In the genomic region with DNA sequence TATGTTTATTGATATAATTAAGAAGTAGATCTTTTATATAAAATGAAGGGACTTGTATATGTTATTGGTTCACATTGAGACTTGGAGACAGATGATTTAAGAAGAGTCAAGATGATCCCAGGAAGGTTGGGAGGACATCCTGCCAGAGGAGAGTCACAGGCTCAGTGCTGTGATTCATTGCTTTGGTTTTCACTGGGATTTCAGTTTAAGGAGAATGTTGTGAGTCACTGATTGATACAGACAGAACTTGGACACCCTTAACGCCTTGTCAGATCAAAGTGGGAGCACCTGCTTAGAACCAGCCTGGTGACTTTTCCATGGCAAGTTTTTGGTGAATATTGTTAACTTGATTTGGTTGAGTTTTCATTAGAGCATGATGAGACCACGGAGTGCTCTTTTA, we compare ENCODE assay signal across 22 mouse cellular contexts. TPM values are rescaled to one million over a fixed set of nuclear protein-coding genes. Genes with fewer than 3 reads are reported as not detected.
DNase-seq lines count a peak whose midpoint lies in the region; TF ChIP-seq lines count a peak whose summit lies in the region.
"Had no signal": no experiment of that assay in that cellular context is flagged by ENCODE, and none has a peak within 500 bp of the region (broad histone marks: within the 10 kb centered on the region; RNA-seq: fewer than 3 reads in every experiment).

No protein-coding gene starts in this region.

- no peaks in the 10 kb centered on the region for H3K27me3 ChIP-seq in C2C12 (ENCODE audit: control insufficient read depth, insufficient read depth, insufficient read length)
- H3K27me3 ChIP-seq: embryonic facial prominence, embryonic 13.5 days; embryonic facial prominence, embryonic 15.5 days; forebrain, embryonic 12.5 days had no signal

- TF ChIP-seq CTCF in C2C12 (IDR thresholded peaks at IDR 0.05; ENCODE audit: control insufficient read depth, insufficient read depth, insufficient read length): no peak

- peaks cover 4% of the 10 kb centered on the region for H3K36me3 ChIP-seq in C2C12 (ENCODE audit: control insufficient read depth, insufficient read depth)
- H3K36me3 ChIP-seq: embryonic facial prominence, embryonic 15.5 days; forebrain, embryonic 12.5 days had no signal

- H3K79me2 ChIP-seq in C2C12 (ENCODE audit: control insufficient read depth, insufficient read depth): peaks cover 83% of the 10 kb centered on the region

- H3K4me3 ChIP-seq in C2C12 (ENCODE audit: insufficient read depth, poor library complexity, severe bottlenecking): no peak overlapping the region
- H3K4me3 ChIP-seq: embryonic facial prominence, embryonic 13.5 days; embryonic facial prominence, embryonic 15.5 days; erythroblast, embryonic 14.5 days; forebrain, embryonic 10.5 days; forebrain, embryonic 12.5 days had no signal

- DNase-seq in adrenal gland, adult 2 months: peak; percentile 20
- no peak for DNase-seq in adrenal gland, adult 18-20 months (ENCODE audit: low spot score in 2 of 2)
- DNase-seq in 3134 (ENCODE audit: extremely low read depth, insufficient read length, low spot score) (peak; percentile 39), NIH3T3 (ENCODE audit: low read depth) (peak; percentile 34)
- no peak for DNase-seq in thymus, postnatal 36 days
- DNase-seq in gastrocnemius, postnatal 4 days (ENCODE audit: low spot score in 2 of 2): no peak
- DNase-seq: adrenal gland, postnatal 10 days; adrenal gland, postnatal 25 days; B cell, adult 2 months; cerebellum, adult 11 months; cerebellum, adult 18-20 months; cerebellum, adult 8-10 months; cerebellum, adult 9-11 months; cerebellum, postnatal 14 days; cerebellum, postnatal 36 days; embryo, embryonic 11 days had no signal

- H3ac ChIP-seq in C2C12 (ENCODE audit: control insufficient read depth, insufficient read length, low read depth): no peak overlapping the region

- H3K79me3 ChIP-seq in C2C12 (ENCODE audit: low read depth): peaks cover 32% of the 10 kb centered on the region

TF ChIP-seq in C2C12, 6 proteins besides CTCF, POLR2A, EP300 and RAD21:
- peak; percentile 34 for TF ChIP-seq MYOD1 (IDR thresholded peaks at IDR 0.05; ENCODE audit: control insufficient read depth, insufficient read length, low read depth)
- TF ChIP-seq MAX (IDR thresholded peaks at IDR 0.05): no peak

RNA-seq across cellular contexts. Expression of a gene that starts 58.0 kb away (rescaled TPM):
- total RNA-seq in adrenal gland, adult 2 months (2021): 10 to 100 TPM; 39.2 to 50.7 TPM
- 41.1 and 48.5 TPM in 2 replicates for polyA plus RNA-seq in adrenal gland, adult 2 months (2012; rRNA removed)
- 10 to 100 TPM; 30.4 to 49.0 TPM for total RNA-seq in adrenal gland, adult 18-20 months (2021)
- polyA plus RNA-seq in C2C12 (2012; fragmentation: generic; extraction: Trizol): 9.7 TPM
- total RNA-seq in gastrocnemius, postnatal 4 days (2021): 100 to 1,000 TPM; 114 to 125 TPM

Comparison
In these comparisons a context has a peak if more than half of its experiments do, and no peak if none do; other contexts are left out.
1. DNase-seq: peak in adrenal gland, adult 2 months (single experiment), 3134 (single experiment) and NIH3T3 (single experiment); none in adrenal gland, adult 18-20 months (0 of 2), thymus, postnatal 36 days (0 of 2) and gastrocnemius, postnatal 4 days (0 of 2).